23 mouse cellular contexts compared by ENCODE assay signal in the genomic region with DNA sequence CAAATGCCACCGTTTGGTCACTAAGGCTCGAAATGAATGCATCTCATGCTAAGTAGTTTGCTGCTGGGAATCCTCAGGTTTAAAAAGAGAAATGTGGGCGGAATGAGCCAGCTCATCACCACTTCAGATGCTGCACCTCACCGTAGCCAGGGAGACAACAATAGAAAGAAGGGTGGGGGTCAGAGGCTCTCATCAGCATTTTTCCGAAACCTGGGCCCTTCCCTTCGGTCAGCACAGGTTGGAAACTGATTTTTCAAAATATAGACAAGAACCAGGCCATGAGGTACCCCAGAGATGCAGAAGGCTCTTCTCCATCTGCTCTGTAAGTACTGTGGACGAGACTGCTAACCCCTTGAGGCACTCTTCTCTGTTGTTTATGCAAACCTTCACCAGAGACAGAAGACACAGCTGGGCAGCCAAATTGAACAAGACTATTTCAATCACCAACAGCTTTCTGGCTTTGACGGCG. TPM values are rescaled to one million over a fixed set of nuclear protein-coding genes. Genes with fewer than 3 reads are reported as not detected.
DNase-seq lines count a peak whose midpoint lies in the region; ATAC-seq and TF ChIP-seq lines count a peak whose summit lies in the region.
"Had no signal": no experiment of that assay in that cellular context is flagged by ENCODE, and none has a peak within 500 bp of the region (broad histone marks: within the 10 kb centered on the region; RNA-seq: fewer than 3 reads in every experiment).

No protein-coding gene starts in this region.

- TF ChIP-seq EP300 in lung, postnatal 0 days (IDR thresholded peaks at IDR 0.05) = no peak

- H3K4me1 ChIP-seq in lung, postnatal 0 days (ENCODE audit: insufficient read depth, low read depth, low read length) = 0 out of 2 replicates have a peak, but pooled peaks cover 7% of the 10 kb centered on the region

- no peak for TF ChIP-seq CTCF in lung, postnatal 0 days (IDR thresholded peaks at IDR 0.05)

- peak; percentile 35 to 59 for DNase-seq in frontal cortex, postnatal 36 days (ENCODE audit: low spot score in 2 of 2)
- no peak for DNase-seq in frontal cortex, postnatal 10 days (ENCODE audit: low spot score in 2 of 2)
- DNase-seq in lung, postnatal 10 days = peak; percentile 32
- no peak for DNase-seq in lung, postnatal 0 days (ENCODE audit: low spot score)
- peak; percentile 86 for DNase-seq in A20 (ENCODE audit: low read depth, low spot score)
- peak; percentile 54 to 81 for DNase-seq in left cerebral cortex, postnatal 25 days (ENCODE audit: low spot score in 2 of 2)
- DNase-seq: adrenal gland, postnatal 36 days; cerebellum, adult 18-20 months; cerebellum, postnatal 25 days; kidney, adult 8-10 months; kidney, postnatal 25 days; lung, postnatal 14 days; thymus, adult 18-20 months; thymus, postnatal 4 days had no signal

- intact Hi-C loops in left cerebral cortex, postnatal 25 days (cut with DNase I) = loop anchor here (10.0 kb wide), 1 partner anchor 277 kb away; no protein-coding TSS in a partner anchor

- no peaks in the 10 kb centered on the region for H3K9me3 ChIP-seq in lung, postnatal 0 days (ENCODE audit: low read length)
- H3K9me3 ChIP-seq: forebrain, embryonic 12.5 days; heart, embryonic 10.5 days; hindbrain, embryonic 13.5 days; limb, embryonic 15.5 days; liver, embryonic 15.5 days; megakaryocyte, embryonic 14.5 days had no signal

- H3K4me2 ChIP-seq in lung, postnatal 0 days (replicated peaks; ENCODE audit: low read depth, low read length) = no peak overlapping the region
- H3K4me2 ChIP-seq: forebrain, embryonic 12.5 days; hindbrain, embryonic 13.5 days; limb, embryonic 15.5 days; liver, embryonic 15.5 days had no signal

- ATAC-seq in lung, postnatal 0 days = no peak
- no peak for ATAC-seq in megakaryocyte-erythroid progenitor cell, adult 5-6 weeks (replicated peaks; ENCODE audit: low FRiP score, low TSS enrichment, poor library complexity, severe bottlenecking)
- ATAC-seq in erythroblast, adult 5-6 weeks (replicated peaks; ENCODE audit: low FRiP score, poor library complexity, severe bottlenecking) = no peak
- ATAC-seq: midbrain, embryonic 16.5 days had no signal

- no peak overlapping the region for H3K4me3 ChIP-seq in lung, postnatal 0 days (ENCODE audit: low read depth, low read length)
- H3K4me3 ChIP-seq: forebrain, embryonic 12.5 days; heart, embryonic 10.5 days; hindbrain, embryonic 13.5 days; limb, embryonic 15.5 days; liver, embryonic 15.5 days; megakaryocyte, embryonic 14.5 days had no signal

- H3K36me3 ChIP-seq in lung, postnatal 0 days (ENCODE audit: insufficient read depth, low read length) = no peaks in the 10 kb centered on the region
- H3K36me3 ChIP-seq: forebrain, embryonic 12.5 days; heart, embryonic 10.5 days; hindbrain, embryonic 13.5 days; limb, embryonic 15.5 days; liver, embryonic 15.5 days had no signal

- H3K27me3 ChIP-seq in lung, postnatal 0 days (replicated peaks; ENCODE audit: insufficient read depth, low read length) = no peaks in the 10 kb centered on the region
- H3K27me3 ChIP-seq: forebrain, embryonic 12.5 days; hindbrain, embryonic 13.5 days; limb, embryonic 15.5 days; liver, embryonic 15.5 days; megakaryocyte, embryonic 14.5 days had no signal

- H3K9ac ChIP-seq in lung, postnatal 0 days (replicated peaks; ENCODE audit: low read depth) = no peak overlapping the region
- H3K9ac ChIP-seq: forebrain, embryonic 12.5 days; hindbrain, embryonic 13.5 days; limb, embryonic 15.5 days; liver, embryonic 15.5 days had no signal

- no peak overlapping the region for H3K27ac ChIP-seq in lung, postnatal 0 days (ENCODE audit: low read length)
- H3K27ac ChIP-seq: forebrain, embryonic 12.5 days; heart, embryonic 10.5 days; hindbrain, embryonic 13.5 days; limb, embryonic 15.5 days; liver, embryonic 15.5 days had no signal

- 72% methylated on average over 9 of the region's 9 CpGs for WGBS in lung, postnatal 0 days

RNA-seq across cellular contexts. Expression of a gene that starts 17.6 kb away (rescaled TPM):
- 20.5 and 23.2 TPM in 2 replicates for polyA plus RNA-seq in lung, postnatal 0 days (2015; fragmentation: Nextera tagmentation; extraction: Ambion mirVana)
- total RNA-seq in left cerebral cortex, postnatal 25 days (2021) = 10 to 100 TPM; 35.1 to 35.4 TPM
- total RNA-seq in megakaryocyte-erythroid progenitor cell, adult 5-6 weeks (2014; fragmentation: Nextera tagmentation) = 26.5 and 30.9 TPM in 2 replicates
- 8.1 and 11.3 TPM in 2 replicates for total RNA-seq in megakaryocyte-erythroid progenitor cell, adult 5-6 weeks (2017)
- total RNA-seq in erythroblast, adult 5-6 weeks (2015; ENCODE audit: low replicate concordance) = 11.5 and 14.4 TPM in 2 replicates
- 6.4 and 10.3 TPM in 2 replicates for total RNA-seq in erythroblast, adult 5-6 weeks (2017; ENCODE audit: low replicate concordance)

Comparison
In these comparisons a context has a peak if more than half of its experiments do, and no peak if none do; other contexts are left out.
1. DNase-seq: peak in frontal cortex, postnatal 36 days (2 of 2), lung, postnatal 10 days (single experiment), A20 (single experiment) and left cerebral cortex, postnatal 25 days (2 of 2); none in frontal cortex, postnatal 10 days (0 of 2) and lung, postnatal 0 days (single experiment).